Mouse (Mus musculus): Measurements from ENCODE around the gene Ctu1.

- TF ChIP-seq CTCF (conservative IDR thresholded peaks at IDR 0.05 in 1 of 2, IDR thresholded peaks at IDR 0.05 in 1 of 2; ENCODE audit: low read depth in 2 of 2, low read length in 2 of 2) (no peak), KAT2A (IDR thresholded peaks at IDR 0.05; ENCODE audit: insufficient replicate concordance, low read length) (no peak), ETS1 (conservative IDR thresholded peaks at IDR 0.05; ENCODE audit: low read depth, low read length) (no peak), NRF1 (IDR thresholded peaks at IDR 0.05; ENCODE audit: low read depth, low read length) (no peak), NELFE (IDR thresholded peaks at IDR 0.05; ENCODE audit: low read depth, low read length) (no peak), ELF1 (IDR thresholded peaks at IDR 0.05; ENCODE audit: low read depth, low read length) (no peak), USF2 (conservative IDR thresholded peaks at IDR 0.05; ENCODE audit: low read depth, low read length) (no peak), TBP (conservative IDR thresholded peaks at IDR 0.05; ENCODE audit: low read depth, low read length) (no peak), JUND (conservative IDR thresholded peaks at IDR 0.05; ENCODE audit: low read depth, low read length) (no peak)
Measured at GRCm38 (mm10) chr7:43623819-43624218, 48.0 kb upstream of the Ctu1 start.

All from CH12.LX (cell line).